Mouse (Mus musculus): Measurements from ENCODE around the gene Olfr1358. TPM values are rescaled to one million over a fixed set of nuclear protein-coding genes. Genes with fewer than 3 reads are reported as not detected.
A peak's percentile ranks its signal among the peaks of the same experiment; 100 is the strongest.
"Not testable (repeated sequence)": the region's sequence is repeated elsewhere in the genome, so short reads cannot be mapped to it uniquely, and the experiment has no call there.

Gene Olfr1358
- total and polyA plus RNA-seq, 3 experiments, result not detected

DNA sequence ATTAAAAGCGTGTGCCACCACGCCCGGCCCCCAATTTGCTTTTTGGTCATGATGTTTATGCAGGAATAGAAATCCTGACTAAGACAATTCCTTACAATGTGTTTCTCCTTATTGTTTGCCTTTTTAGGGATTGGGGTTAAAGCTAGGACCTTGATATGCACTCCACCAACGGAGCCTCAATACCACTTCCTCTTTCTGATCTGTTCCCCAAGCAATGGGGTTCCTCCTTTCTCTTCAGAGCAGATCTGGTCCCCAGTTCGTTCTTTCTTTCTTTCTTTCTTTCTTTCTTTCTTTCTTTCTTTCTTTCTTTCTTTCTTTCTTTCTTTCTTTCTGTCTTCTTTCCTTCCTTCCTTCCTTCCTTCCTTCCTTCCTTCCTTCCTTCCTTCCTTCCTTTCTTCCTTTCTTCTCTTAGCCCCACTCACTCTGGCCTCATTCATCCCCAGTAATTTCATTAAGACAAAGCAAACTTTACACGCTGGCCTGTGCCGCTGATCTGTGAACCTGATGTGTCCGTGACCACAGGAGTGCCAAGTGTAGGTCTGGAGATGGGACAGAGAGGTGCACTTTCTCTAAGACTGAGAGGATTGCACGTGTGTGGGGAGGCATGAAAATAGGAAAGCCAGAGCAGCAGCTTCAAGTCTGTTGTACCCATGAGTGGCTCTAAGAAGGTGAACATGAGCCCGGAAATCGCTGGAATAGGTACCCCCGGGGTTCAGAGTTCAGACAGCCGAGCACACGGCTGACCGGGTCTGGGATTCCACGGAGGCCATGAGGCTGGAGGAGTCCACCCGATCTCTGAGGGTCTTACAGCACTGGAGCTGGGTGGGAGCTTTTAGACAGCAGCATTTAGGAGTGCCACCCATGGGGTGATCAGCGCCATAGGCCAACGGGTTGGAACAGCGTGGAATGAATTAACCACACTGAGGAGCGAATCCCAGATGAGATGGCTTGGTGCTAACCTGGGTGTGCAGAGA lies 36.0 kb upstream of the Olfr1358 start:
- DNase-seq (ENCODE audit: extremely low read depth), result no peak
- Histone ChIP-seq H3K4me2 (ENCODE audit: insufficient read depth, low read depth, poor library complexity, severe bottlenecking) (no peak overlapping the region), H3K4me1 (ENCODE audit: control insufficient read depth in 1 of 2, insufficient read depth in 2 of 2) (peaks cover 0 to 14% of the 10 kb centered on the region in 2 experiments; a peak in 2 of 4 replicates), H3K9me3 (replicated peaks; ENCODE audit: low read length) (peaks cover 17% of the 10 kb centered on the region), H3K9ac (ENCODE audit: insufficient read depth, low read depth) (no peak overlapping the region), H3K27me3 (replicated peaks) (peaks cover 28% of the 10 kb centered on the region), H3K27ac (ENCODE audit: insufficient read depth, low read depth) (no peak overlapping the region), H3K36me3 (replicated peaks in 1 of 2; ENCODE audit: control insufficient read depth in 1 of 2, insufficient read depth in 1 of 2, low read length in 1 of 2) (no peaks in the 10 kb centered on the region), H3K79me2 (replicated peaks; ENCODE audit: control insufficient read depth, extremely low read depth, insufficient read depth, poor library complexity, severe bottlenecking) (no peaks in the 10 kb centered on the region), H3K4me3 (replicated peaks in 1 of 3; ENCODE audit: low read depth in 2 of 3, low read length in 2 of 3, poor library complexity in 1 of 3) (no peak overlapping the region)
- dilution Hi-C loops (cut with MboI; ENCODE audit: extremely low pct_ligation_motif_present, extremely low pct_unique_long_range_greater_than_20kb, low sequenced_read_pairs), result no loop called here
- TF ChIP-seq USF2 (conservative IDR thresholded peaks at IDR 0.05; ENCODE audit: low read depth, low read length), result no peak
- no peak for TF ChIP-seq TCF12 (IDR thresholded peaks at IDR 0.05; ENCODE audit: low read depth, low read length)
- in situ Hi-C loops (cut with MboI; ENCODE audit: low pct_ligation_motif_present, low pct_unique_long_range_greater_than_20kb, low sequenced_read_pairs), result no loop called here

DNA sequence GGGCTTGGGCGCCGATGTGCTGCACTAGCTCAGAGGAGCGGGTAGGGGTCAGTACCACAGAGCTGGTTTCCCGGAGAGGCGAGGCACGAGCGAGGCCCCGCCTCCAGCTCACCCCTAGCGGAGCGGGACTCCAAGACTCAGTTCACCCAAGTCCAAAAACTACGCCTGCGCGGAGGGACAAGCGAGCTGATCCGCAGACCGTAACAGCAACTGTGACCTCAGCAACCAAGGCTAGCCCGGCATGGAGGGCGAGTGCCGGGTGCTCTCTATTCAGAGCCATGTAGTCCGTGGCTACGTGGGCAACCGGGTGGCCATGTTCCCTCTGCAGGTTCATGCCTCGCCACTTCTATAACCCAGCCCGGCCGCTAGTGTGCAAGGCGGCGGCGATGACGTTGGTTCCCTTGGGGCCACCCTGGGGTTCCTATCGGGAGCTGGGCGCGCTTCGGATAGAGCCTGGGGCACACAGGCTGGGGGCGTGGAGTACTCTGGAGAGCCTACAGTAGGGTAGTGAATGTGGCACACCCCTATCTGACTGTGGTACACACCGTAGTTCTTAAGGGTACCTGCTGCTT lies 35.2 kb upstream of the Olfr1358 start:
- in situ Hi-C loops (cut with MboI; ENCODE audit: low pct_ligation_motif_present, low pct_unique_long_range_greater_than_20kb, low sequenced_read_pairs) (no loop called here), dilution Hi-C loops (cut with MboI; ENCODE audit: extremely low pct_ligation_motif_present, extremely low pct_unique_long_range_greater_than_20kb, low sequenced_read_pairs) (no loop called here)
- Histone ChIP-seq H3K27me3 (replicated peaks) (peaks cover 31% of the 10 kb centered on the region), H3K9me3 (replicated peaks; ENCODE audit: low read length) (peaks cover 17% of the 10 kb centered on the region), H3K79me2 (replicated peaks; ENCODE audit: control insufficient read depth, extremely low read depth, insufficient read depth, poor library complexity, severe bottlenecking) (no peaks in the 10 kb centered on the region), H3K27ac (ENCODE audit: insufficient read depth, low read depth) (no peak overlapping the region), H3K4me3 (replicated peaks in 1 of 3; ENCODE audit: low read depth in 2 of 3, low read length in 2 of 3, poor library complexity in 1 of 3) (peak overlapping the region in 2 of 3 experiments; percentile 19 to 22), H3K36me3 (replicated peaks in 1 of 2; ENCODE audit: control insufficient read depth in 1 of 2, insufficient read depth in 1 of 2, low read length in 1 of 2) (no peaks in the 10 kb centered on the region), H3K4me2 (ENCODE audit: insufficient read depth, low read depth, poor library complexity, severe bottlenecking) (no peak overlapping the region), H3K4me1 (ENCODE audit: control insufficient read depth in 1 of 2, insufficient read depth in 2 of 2) (peaks cover 0 to 14% of the 10 kb centered on the region in 2 experiments; a peak in 2 of 4 replicates), H3K9ac (ENCODE audit: insufficient read depth, low read depth) (no peak overlapping the region)
- TF ChIP-seq CHD1 (IDR thresholded peaks at IDR 0.05; ENCODE audit: low read depth, low read length) (no peak), CTCF (conservative IDR thresholded peaks at IDR 0.05 in 1 of 2, IDR thresholded peaks at IDR 0.05 in 1 of 2; ENCODE audit: low read depth in 2 of 2, low read length in 2 of 2) (peak in 1 of 2 experiments; percentile 11; a peak in 1 of 4 replicates), GABPA (IDR thresholded peaks at IDR 0.05; ENCODE audit: insufficient replicate concordance, low read depth, low read length) (no peak), NRF1 (IDR thresholded peaks at IDR 0.05; ENCODE audit: low read depth, low read length) (peak; percentile 54; the same call in 1 of the 2 replicates)
- peak; percentile 52 for DNase-seq (ENCODE audit: extremely low read depth)

GRCm38 (mm10) chr10:78485369-78485768 lies 31.9 kb upstream of the Olfr1358 start:
- DNase-seq (ENCODE audit: extremely low read depth); H3K4me1 ChIP-seq (ENCODE audit: control insufficient read depth in 1 of 2, insufficient read depth in 2 of 2); H3K27ac ChIP-seq (ENCODE audit: insufficient read depth, low read depth); in situ Hi-C loops (cut with MboI; ENCODE audit: low pct_ligation_motif_present, low pct_unique_long_range_greater_than_20kb, low sequenced_read_pairs); H3K36me3 ChIP-seq (replicated peaks in 1 of 2; ENCODE audit: control insufficient read depth in 1 of 2, insufficient read depth in 1 of 2, low read length in 1 of 2); dilution Hi-C loops (cut with MboI; ENCODE audit: extremely low pct_ligation_motif_present, extremely low pct_unique_long_range_greater_than_20kb, low sequenced_read_pairs); H3K9ac ChIP-seq (ENCODE audit: insufficient read depth, low read depth); H3K4me3 ChIP-seq (replicated peaks in 1 of 3; ENCODE audit: low read depth in 2 of 3, low read length in 2 of 3, poor library complexity in 1 of 3); H3K79me2 ChIP-seq (replicated peaks; ENCODE audit: control insufficient read depth, extremely low read depth, insufficient read depth, poor library complexity, severe bottlenecking); H3K4me2 ChIP-seq (ENCODE audit: insufficient read depth, low read depth, poor library complexity, severe bottlenecking): not testable (repeated sequence)
- peaks cover 14% of the 10 kb centered on the region for H3K9me3 ChIP-seq (replicated peaks; ENCODE audit: low read length)
- peaks cover 59% of the 10 kb centered on the region for H3K27me3 ChIP-seq (replicated peaks)
